Mouse (Mus musculus): ENCODE measurements around the gene Men1.

- TF ChIP-seq CTCF (IDR thresholded peaks at IDR 0.05; ENCODE audit: extremely low read depth, insufficient read depth, insufficient read length, insufficient replicate concordance) (no peak), POLR2A (IDR thresholded peaks at IDR 0.05; ENCODE audit: low read depth, low read length) (no peak)
These were observed 28.6 kb upstream of the Men1 start, which contains the start of gene Cdc42bpg for GRCm38 (mm10) chr19:6306137-6306551.
